Mouse (Mus musculus) layer of hippocampus, postnatal 25 days (tissue): ENCODE results near the gene Nob1. TPM values are rescaled to one million over a fixed set of nuclear protein-coding genes. Genes with fewer than 3 reads are reported as not detected.
A peak's percentile ranks its signal among the peaks of the same experiment; 100 is the strongest.

Source experiments
- DNase-seq, 2 experiments: peaks; one replicate each; pipeline ENCODE4 v3.0.0; 2022; ENCODE audit warnings: mixed read lengths in 2 of 2, low spot score in 1 of 2; ENCODE audit errors: extremely low spot score in 1 of 2
- total RNA-seq, 2 experiments: library from RNA; stranded (reverse); gene quantifications; 2 replicates each; pipeline ENCODE4 v1.2.3; 2021

Nob1 gene
- 10 to 100 TPM; 40.4 to 40.7 TPM for total RNA-seq

GRCm38 (mm10) chr8:107424597-107425229 lies at the start of gene Nob1:
Gene Nob1 (minus strand): TSS chr8:107425051.
- DNase-seq, result peak; percentile 98 to 99

- DNase-seq, result no peak
Measured at GRCm38 (mm10) chr8:107473369-107473768, 48.5 kb upstream of the Nob1 start.

GRCm38 (mm10) chr8:107472403-107473100 lies 47.7 kb upstream of the Nob1 start:
- no peak for DNase-seq

- no peak for DNase-seq
Measured at GRCm38 (mm10) chr8:107470302-107470701, 45.5 kb upstream of the Nob1 start.

GRCm38 (mm10) chr8:107468811-107469302 lies 44.0 kb upstream of the Nob1 start:
- no peak for DNase-seq

GRCm38 (mm10) chr8:107466642-107467041 lies 41.8 kb upstream of the Nob1 start:
- no peak for DNase-seq

- DNase-seq, result no peak
Measured at GRCm38 (mm10) chr8:107465332-107465990, 40.6 kb upstream of the Nob1 start.

- DNase-seq, result no peak
Measured at GRCm38 (mm10) chr8:107462423-107462822, 37.6 kb upstream of the Nob1 start.

GRCm38 (mm10) chr8:107458281-107458680 lies 33.4 kb upstream of the Nob1 start:
- DNase-seq, result no peak

GRCm38 (mm10) chr8:107457725-107458124 lies 32.9 kb upstream of the Nob1 start:
- no peak for DNase-seq

- peak in 1 of 2 experiments; percentile 50 for DNase-seq
Measured at GRCm38 (mm10) chr8:107455268-107455667, 30.4 kb upstream of the Nob1 start.

GRCm38 (mm10) chr8:107453386-107453785 lies 28.5 kb upstream of the Nob1 start:
- DNase-seq, result no peak

GRCm38 (mm10) chr8:107451414-107452066 lies 26.7 kb upstream of the Nob1 start:
- DNase-seq, result no peak

GRCm38 (mm10) chr8:107449655-107450054 lies 24.8 kb upstream of the Nob1 start:
- DNase-seq, result no peak

- no peak for DNase-seq
Measured at GRCm38 (mm10) chr8:107449130-107449529, 24.3 kb upstream of the Nob1 start.

GRCm38 (mm10) chr8:107448382-107448889 lies 23.6 kb upstream of the Nob1 start:
- no peak for DNase-seq

- DNase-seq, result no peak
Measured at GRCm38 (mm10) chr8:107447713-107448112, 22.9 kb upstream of the Nob1 start.

GRCm38 (mm10) chr8:107444626-107445025 lies 19.8 kb upstream of the Nob1 start:
- DNase-seq, result no peak

GRCm38 (mm10) chr8:107439880-107440625 lies 15.2 kb upstream of the Nob1 start:
- no peak for DNase-seq

- DNase-seq, result no peak
Measured at GRCm38 (mm10) chr8:107437711-107438110, 12.9 kb upstream of the Nob1 start.
